Mouse (Mus musculus) heart, adult 2 months (tissue): ENCODE measurements around the gene Lcn8. TPM values are rescaled to one million over a fixed set of nuclear protein-coding genes. Genes with fewer than 3 reads are reported as not detected.
"Not testable (repeated sequence)": the region's sequence is repeated elsewhere in the genome, so short reads cannot be mapped to it uniquely, and the experiment has no call there.

Experiments
- DNase-seq, 2 experiments: peaks; one replicate each; pipeline ENCODE4 v3.0.0; 2021
- H3K27ac ChIP-seq: fragments of 200-600 bp; 2 replicates; pipeline ENCODE4 v1.8.1; 2022
- H3K27me3 ChIP-seq: fragments of 200-500 bp; 2 replicates; pipeline ENCODE4 v1.6.1; 2012; ENCODE audit warnings: mild to moderate bottlenecking, low read length, inconsistent platforms, mixed read lengths; ENCODE audit not compliant: control insufficient read depth, insufficient read depth
- H3K36me3 ChIP-seq: fragments of 200-500 bp; 2 replicates; pipeline ENCODE4 v1.6.1; 2012; ENCODE audit warnings: low read length, inconsistent platforms; ENCODE audit not compliant: control insufficient read depth, insufficient read depth
- H3K4me1 ChIP-seq: fragments of 200-500 bp; 2 replicates; pipeline ENCODE4 v1.6.1; 2011; ENCODE audit warnings: low read length; ENCODE audit not compliant: control insufficient read depth, insufficient read depth
- H3K4me3 ChIP-seq: fragments of 200-600 bp; 2 replicates; pipeline ENCODE4 v1.8.1; 2022
- H3K79me2 ChIP-seq: fragments of 200-500 bp; replicated peaks from 2 replicates; pipeline ENCODE4 v1.6.1; 2012; ENCODE audit warnings: mild to moderate bottlenecking, inconsistent platforms, low read length, moderate library complexity, mixed read lengths; ENCODE audit not compliant: control insufficient read depth, insufficient read depth
- H3K9ac ChIP-seq: fragments of 200-500 bp; 2 replicates; pipeline ENCODE4 v1.6.1; 2012; ENCODE audit warnings: low read depth, mild to moderate bottlenecking, control low read depth, inconsistent platforms, low read length, mixed read lengths
- CTCF ChIP-seq: fragments of 200-600 bp; IDR thresholded peaks from 2 replicates; pipeline ENCODE4 v1.8.1; 2022; ENCODE audit warnings: antibody characterized with exemption, mild to moderate bottlenecking, moderate library complexity
- EP300 ChIP-seq: fragments of 200-500 bp; IDR thresholded peaks from 2 replicates; pipeline ENCODE4 v1.6.1; 2011; ENCODE audit warnings: low read depth, low read length, control low read depth; ENCODE audit not compliant: insufficient read depth
- POLR2A ChIP-seq: fragments of 200-500 bp; IDR thresholded peaks from 2 replicates; pipeline ENCODE4 v1.6.1; 2011; ENCODE audit warnings: mild to moderate bottlenecking, low read depth, low read length, control low read depth; ENCODE audit not compliant: insufficient read depth
- WGBS: fragments of 180-500 bp; shearing (Covaris S2); methylation state at CpG from one replicate; pipeline ENCODE4 v1.1.7; 2018; 5-methylcytosine and 5-hydroxymethylcytosine counted together
- intact Hi-C: fragments of 180-260 bp; cut with DNase I; formaldehyde crosslinking; loops from one replicate; pipeline ENCODE4 v1.15.1; 2025
- polyA plus RNA-seq: library from polyadenylated mRNA; depleted of rRNA; stranded (reverse); fragments of >200 nt; gene quantifications from 2 replicates; pipeline ENCODE4 v1.2.3, GENCODE M21; 2012
- total RNA-seq, 2 experiments: library from RNA; stranded (reverse); gene quantifications; 2 replicates each; pipeline ENCODE4 v1.2.3; 2021

The Lcn8 gene
- total and polyA plus RNA-seq, 3 experiments, result 0.20 to 1.2 (median 0.98) TPM

- DNase-seq, result no peak
- Histone ChIP-seq H3K36me3 (no peaks in the 10 kb centered on the region), H3K9ac (no peak overlapping the region), H3K27me3 (no peaks in the 10 kb centered on the region), H3K4me1 (no peaks in the 10 kb centered on the region), H3K27ac (no peak overlapping the region), H3K4me3 (no peak overlapping the region), H3K79me2 (no peaks in the 10 kb centered on the region)
- 78% methylated on average over 6 of the region's 6 CpGs for WGBS
- intact Hi-C loops, result no loop called here
- TF ChIP-seq EP300 (no peak), CTCF (no peak), POLR2A (no peak)
Observed at GRCm38 (mm10) chr2:25679559-25679958, 26.6 kb downstream of the Lcn8 start.

- 59% methylated on average over 2 of the region's 2 CpGs for WGBS
- Histone ChIP-seq H3K36me3 (no peaks in the 10 kb centered on the region), H3K9ac (no peak within 1 kb of the TSS), H3K27ac (no peak within 1 kb of the TSS), H3K27me3 (no peaks in the 10 kb centered on the region), H3K4me3 (no peak within 1 kb of the TSS), H3K79me2 (no peaks in the 10 kb centered on the region), H3K4me1 (no peaks in the 10 kb centered on the region)
- intact Hi-C loops, result no loop called here
- TF ChIP-seq POLR2A (no peak), CTCF (no peak), EP300 (no peak)
- DNase-seq, result no peak
Observed at GRCm38 (mm10) chr2:25682426-25682825, 29.5 kb downstream of the Lcn8 start, which contains the start of gene Lcn10. Gene Lcn10, plus strand, starts transcription at chr2:25682726.

GRCm38 (mm10) chr2:25686941-25687340 is 34.0 kb downstream of the Lcn8 start:
- Histone ChIP-seq H3K4me1 (no peaks in the 10 kb centered on the region), H3K36me3 (no peaks in the 10 kb centered on the region), H3K4me3 (no peak overlapping the region), H3K27ac (no peak overlapping the region), H3K9ac (no peak overlapping the region), H3K27me3 (no peaks in the 10 kb centered on the region), H3K79me2 (no peaks in the 10 kb centered on the region)
- intact Hi-C loops, result no loop called here
- DNase-seq, result no peak
- TF ChIP-seq POLR2A (no peak), CTCF (no peak), EP300 (no peak)
- WGBS, result 69% methylated on average over 4 of the region's 4 CpGs

- Histone ChIP-seq H3K4me1 (no peaks in the 10 kb centered on the region; the same call in 1 of the 2 replicates), H3K79me2 (no peaks in the 10 kb centered on the region), H3K27ac (no peak overlapping the region), H3K27me3 (no peaks in the 10 kb centered on the region; the same call in 1 of the 2 replicates), H3K36me3 (no peaks in the 10 kb centered on the region), H3K9ac (no peak overlapping the region), H3K4me3 (no peak overlapping the region)
- intact Hi-C loops, result no loop called here
- TF ChIP-seq CTCF (peak; percentile 89), EP300 (no peak), POLR2A (no peak)
- peak; percentile 48 to 66 for DNase-seq
Observed at GRCm38 (mm10) chr2:25694605-25695004, 41.7 kb downstream of the Lcn8 start.

GRCm38 (mm10) chr2:25696951-25697350 is 44.0 kb downstream of the Lcn8 start:
- Histone ChIP-seq H3K36me3 (no peaks in the 10 kb centered on the region), H3K27ac (no peak overlapping the region), H3K9ac (no peak overlapping the region), H3K79me2 (no peaks in the 10 kb centered on the region), H3K4me3 (no peak overlapping the region), H3K4me1 (peaks cover 2% of the 10 kb centered on the region; the same call in 1 of the 2 replicates), H3K27me3 (no peaks in the 10 kb centered on the region; the same call in 1 of the 2 replicates)
- 37% methylated on average over 4 of the region's 4 CpGs for WGBS
- intact Hi-C loops, result no loop called here
- DNase-seq, result peak in 1 of 2 experiments; percentile 13
- TF ChIP-seq CTCF, result no peak
- TF ChIP-seq POLR2A, result no peak
- no peak for TF ChIP-seq EP300

GRCm38 (mm10) chr2:25698696-25699095 is 45.8 kb downstream of the Lcn8 start:
- TF ChIP-seq POLR2A (no peak), EP300 (no peak), CTCF (no peak)
- no peaks in the 10 kb centered on the region for H3K36me3 ChIP-seq
- H3K27me3 ChIP-seq, result no peaks in the 10 kb centered on the region
- no peak overlapping the region for H3K27ac ChIP-seq
- H3K4me1 ChIP-seq, result peaks cover 2% of the 10 kb centered on the region; the same call in 1 of the 2 replicates
- H3K4me3 ChIP-seq, result no peak overlapping the region
- H3K79me2 ChIP-seq, result no peaks in the 10 kb centered on the region
- no peak overlapping the region for H3K9ac ChIP-seq
- no peak for DNase-seq
- intact Hi-C loops, result no loop called here
- WGBS, result 88% methylated on average over 2 of the region's 2 CpGs

DNA sequence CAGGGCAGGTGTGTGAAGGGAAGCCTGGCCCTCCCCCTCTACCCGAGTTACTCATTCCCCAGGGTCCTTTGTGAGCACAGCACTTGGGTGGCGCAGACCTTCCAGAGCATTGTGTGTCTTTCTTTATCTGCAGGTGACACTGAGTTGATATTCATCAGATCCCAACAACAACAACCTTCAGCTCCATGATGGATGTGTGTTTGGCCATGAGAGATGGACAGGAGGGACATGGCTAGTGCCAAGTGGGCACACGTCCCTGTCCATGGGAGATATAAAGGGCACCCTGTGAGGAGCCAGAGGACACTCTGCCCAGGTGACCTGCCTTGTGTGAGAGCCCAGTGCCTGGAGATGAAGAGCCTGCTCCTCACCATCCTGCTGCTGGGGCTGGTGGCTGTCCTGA is 46.8 kb downstream of the Lcn8 start, which contains the start of gene Obp2a:
Obp2a (plus strand) TSS at position 301 of the 400 bp plus-strand sequence.
- WGBS, result 85% methylated on average over 3 of the region's 3 CpGs
- DNase-seq, H3K9ac ChIP-seq, H3K27me3 ChIP-seq, H3K4me1 ChIP-seq, H3K27ac ChIP-seq, H3K79me2 ChIP-seq, H3K36me3 ChIP-seq, H3K4me3 ChIP-seq, intact Hi-C loops: not testable (repeated sequence)
